Mouse (Mus musculus) neural tube, embryonic 11.5 days (tissue): ENCODE results near the gene Ms4a4c. TPM values are rescaled to one million over a fixed set of nuclear protein-coding genes. Genes with fewer than 3 reads are reported as not detected.
"Not testable (repeated sequence)": the region's sequence is repeated elsewhere in the genome, so short reads cannot be mapped to it uniquely, and the experiment has no call there.

Source experiments
- ATAC-seq: fragments of 200-750 bp; cut with Nextera tagmentation; 2 replicates; pipeline ENCODE4 v1.8.0; 2017; ENCODE audit warnings: moderate number of reproducible peaks, mild to moderate bottlenecking, moderate TSS enrichment, moderate library complexity; ENCODE audit not compliant: insufficient read depth, low FRiP score, low TSS enrichment
- DNase-seq: peaks from one replicate; pipeline ENCODE4 v3.0.0-alpha.2; 2015; ENCODE audit warnings: low spot score
- H3K27ac ChIP-seq: fragments of 300-500 bp; sonication (generic); 2 replicates; pipeline ENCODE4 v1.5.1; 2014; ENCODE audit warnings: low read depth, mild to moderate bottlenecking, low read length
- H3K27me3 ChIP-seq: fragments of 300-500 bp; sonication (generic); 2 replicates; pipeline ENCODE4 v1.6.1; 2014; ENCODE audit warnings: mild to moderate bottlenecking, low read length, mixed read lengths; ENCODE audit not compliant: control insufficient read depth, insufficient read depth
- H3K36me3 ChIP-seq: fragments of 300-500 bp; sonication (generic); 2 replicates; pipeline ENCODE4 v1.6.1; 2014; ENCODE audit warnings: mild to moderate bottlenecking, low read length, moderate library complexity, mixed read lengths; ENCODE audit not compliant: control insufficient read depth, insufficient read depth
- H3K4me1 ChIP-seq: fragments of 300-500 bp; sonication (generic); 2 replicates; pipeline ENCODE4 v1.6.1; 2014; ENCODE audit warnings: low read length, mixed read lengths; ENCODE audit not compliant: control insufficient read depth, insufficient read depth
- H3K4me2 ChIP-seq: fragments of 300-500 bp; sonication (generic); 2 replicates; pipeline ENCODE4 v1.6.1; 2014; ENCODE audit warnings: low read depth, mild to moderate bottlenecking, moderate library complexity
- H3K4me3 ChIP-seq: fragments of 300-500 bp; sonication (generic); 2 replicates; pipeline ENCODE4 v1.5.1; 2014; ENCODE audit warnings: low read depth, low read length
- H3K9ac ChIP-seq: fragments of 300-500 bp; sonication (generic); 2 replicates; pipeline ENCODE4 v1.6.1; 2014; ENCODE audit warnings: mild to moderate bottlenecking, low read length
- H3K9me3 ChIP-seq: fragments of 300-500 bp; sonication (generic); 2 replicates; pipeline ENCODE4 v1.6.1; 2016; ENCODE audit warnings: low read length; ENCODE audit not compliant: control insufficient read depth
- WGBS: fragments of 180-500 bp; shearing (Covaris S2); extraction: QIAGEN DNeasy Blood & Tissue Kit; methylation state at CpG from one replicate; pipeline ENCODE4 v1.1.7; 2014; 5-methylcytosine and 5-hydroxymethylcytosine counted together
- polyA plus RNA-seq: library from polyadenylated mRNA; unstranded; fragments of >200 nt; fragmentation: Nextera tagmentation; extraction: Ambion mirVana; gene quantifications from 2 replicates; pipeline ENCODE4 v1.2.1, GENCODE M21; 2014

Ms4a4c gene
- polyA plus RNA-seq, 1 experiment from 2014 or later, result 0.17 TPM

- not testable (repeated sequence) for H3K27me3 ChIP-seq, H3K36me3 ChIP-seq, H3K9me3 ChIP-seq, ATAC-seq, H3K9ac ChIP-seq, H3K4me3 ChIP-seq, H3K4me2 ChIP-seq, H3K27ac ChIP-seq, DNase-seq, H3K4me1 ChIP-seq
- WGBS, result 100% methylated on average over 1 of the region's 1 CpGs
Measured at GRCm38 (mm10) chr19:11431209-11431608, 26.6 kb downstream of the Ms4a4c start.

- ATAC-seq, result no peak
- 91% methylated on average over 4 of the region's 4 CpGs for WGBS
- no peaks in the 10 kb centered on the region for H3K27me3 ChIP-seq
Measured at GRCm38 (mm10) chr19:11435058-11435834, 30.7 kb downstream of the Ms4a4c start.

GRCm38 (mm10) chr19:11443338-11443737 lies 38.8 kb downstream of the Ms4a4c start, which contains the start of gene Ms4a4b:
Ms4a4b (plus strand) TSS chr19:11443553.
- DNase-seq (no peak), ATAC-seq (no peak)
- Histone ChIP-seq H3K4me1 (no peaks in the 10 kb centered on the region), H3K9ac (no peak within 1 kb of the TSS), H3K27ac (no peak within 1 kb of the TSS), H3K9me3 (no peaks in the 10 kb centered on the region), H3K4me2 (no peak within 1 kb of the TSS), H3K27me3 (no peaks in the 10 kb centered on the region), H3K36me3 (no peaks in the 10 kb centered on the region), H3K4me3 (no peak within 1 kb of the TSS)

More at GRCm38 (mm10) chr19:11435058-11435834, 30.7 kb downstream of the Ms4a4c start:
- H3K9me3 ChIP-seq, result no peaks in the 10 kb centered on the region
- no peaks in the 10 kb centered on the region for H3K4me1 ChIP-seq
- H3K27ac ChIP-seq, result no peak overlapping the region
- no peak overlapping the region for H3K9ac ChIP-seq
- H3K4me3 ChIP-seq, result no peak overlapping the region
- DNase-seq, result no peak
- H3K4me2 ChIP-seq, result no peak overlapping the region
- no peaks in the 10 kb centered on the region for H3K36me3 ChIP-seq

GRCm38 (mm10) chr19:11443964-11444363 lies 39.4 kb downstream of the Ms4a4c start:
- no peaks in the 10 kb centered on the region for H3K4me1 ChIP-seq
- no peak overlapping the region for H3K4me3 ChIP-seq
- no peaks in the 10 kb centered on the region for H3K36me3 ChIP-seq
- H3K9ac ChIP-seq, result no peak overlapping the region
- 85% methylated on average over 5 of the region's 5 CpGs for WGBS
- no peaks in the 10 kb centered on the region for H3K27me3 ChIP-seq
- ATAC-seq (no peak), DNase-seq (no peak)
- no peaks in the 10 kb centered on the region for H3K9me3 ChIP-seq
- no peak overlapping the region for H3K4me2 ChIP-seq
- no peak overlapping the region for H3K27ac ChIP-seq

GRCm38 (mm10) chr19:11447238-11447637 lies 42.7 kb downstream of the Ms4a4c start:
- no peaks in the 10 kb centered on the region for H3K4me1 ChIP-seq
- WGBS, result 93% methylated on average over 2 of the region's 2 CpGs
- no peaks in the 10 kb centered on the region for H3K27me3 ChIP-seq
- ATAC-seq (no peak), DNase-seq (no peak)
- H3K4me3 ChIP-seq, result no peak overlapping the region
- H3K36me3 ChIP-seq, result no peaks in the 10 kb centered on the region
- H3K27ac ChIP-seq, result no peak overlapping the region
- H3K4me2 ChIP-seq, result no peak overlapping the region
- no peak overlapping the region for H3K9ac ChIP-seq
- no peaks in the 10 kb centered on the region for H3K9me3 ChIP-seq

GRCm38 (mm10) chr19:11459041-11459440 lies 54.5 kb downstream of the Ms4a4c start:
- not testable (repeated sequence) for H3K9ac ChIP-seq, ATAC-seq, H3K9me3 ChIP-seq, H3K36me3 ChIP-seq, H3K27me3 ChIP-seq, H3K27ac ChIP-seq, DNase-seq, H3K4me3 ChIP-seq, H3K4me2 ChIP-seq, H3K4me1 ChIP-seq
- 88% methylated on average over 2 of the region's 4 CpGs for WGBS

- H3K27me3 ChIP-seq, H3K9ac ChIP-seq, H3K4me3 ChIP-seq, H3K36me3 ChIP-seq, H3K4me1 ChIP-seq, ATAC-seq, H3K4me2 ChIP-seq, H3K27ac ChIP-seq, DNase-seq, H3K9me3 ChIP-seq: not testable (repeated sequence)
- 81% methylated on average over 1 of the region's 1 CpGs for WGBS
Measured at GRCm38 (mm10) chr19:11464795-11465194, 60.2 kb downstream of the Ms4a4c start.

GRCm38 (mm10) chr19:11466471-11466870 lies 61.9 kb downstream of the Ms4a4c start:
- ATAC-seq (no peak), DNase-seq (no peak)

GRCm38 (mm10) chr19:11468361-11468760 lies 63.8 kb downstream of the Ms4a4c start:
- not testable (repeated sequence) for H3K27ac ChIP-seq, H3K4me2 ChIP-seq, DNase-seq, H3K36me3 ChIP-seq, H3K4me3 ChIP-seq, H3K27me3 ChIP-seq, H3K9ac ChIP-seq, ATAC-seq, H3K4me1 ChIP-seq, H3K9me3 ChIP-seq
- WGBS, result 66% methylated on average over 1 of the region's 1 CpGs

More at GRCm38 (mm10) chr19:11466471-11466870, 61.9 kb downstream of the Ms4a4c start:
- H3K9me3 ChIP-seq, result no peaks in the 10 kb centered on the region
- no peaks in the 10 kb centered on the region for H3K36me3 ChIP-seq
- no peaks in the 10 kb centered on the region for H3K27me3 ChIP-seq
- no peak overlapping the region for H3K4me3 ChIP-seq
- no peak overlapping the region for H3K4me2 ChIP-seq
- WGBS, result 81% methylated on average over 5 of the region's 5 CpGs
- H3K27ac ChIP-seq, result no peak overlapping the region
- H3K9ac ChIP-seq, result no peak overlapping the region
- H3K4me1 ChIP-seq, result no peaks in the 10 kb centered on the region
